In genomic region chr5:37245651-37246050, GRCm38 (mm10) we compare ENCODE assay signal across 9 mouse cellular contexts. TPM values are rescaled to one million over a fixed set of nuclear protein-coding genes. Genes with fewer than 3 reads are reported as not detected.
DNase-seq lines count a peak whose midpoint lies in the region; ATAC-seq lines count a peak whose summit lies in the region.
"Had no signal": no experiment of that assay in that cellular context is flagged by ENCODE, and none has a peak within 500 bp of the region (broad histone marks: within the 10 kb centered on the region; RNA-seq: fewer than 3 reads in every experiment).

No protein-coding gene starts in this region.

- peak overlapping the region; percentile 52 for H3K9ac ChIP-seq in heart, embryonic 14.5 days (ENCODE audit: low read length)
- peak overlapping the region; percentile 88 for H3K9ac ChIP-seq in midbrain, embryonic 12.5 days (replicated peaks)

- H3K9me3 ChIP-seq in heart, embryonic 14.5 days (ENCODE audit: control insufficient read depth, low read length): no peaks in the 10 kb centered on the region
- no peaks in the 10 kb centered on the region for H3K9me3 ChIP-seq in midbrain, embryonic 12.5 days

- H3K4me3 ChIP-seq in heart, embryonic 14.5 days (ENCODE audit: control insufficient read depth in 1 of 2, insufficient read depth in 1 of 2, low read depth in 1 of 2, low read length in 2 of 2): peak overlapping the region; percentile 44 to 46
- H3K4me3 ChIP-seq in midbrain, embryonic 12.5 days: peak overlapping the region; percentile 82

- peak overlapping the region; percentile 17 to 55; a peak in 2 of 4 replicates for H3K27ac ChIP-seq in heart, embryonic 14.5 days (replicated peaks in 1 of 2; ENCODE audit: control insufficient read depth in 1 of 2, insufficient read depth in 1 of 2, low read depth in 2 of 2, low read length in 2 of 2)
- peak overlapping the region; percentile 96 for H3K27ac ChIP-seq in midbrain, embryonic 12.5 days (replicated peaks)

- H3K27me3 ChIP-seq in heart, embryonic 14.5 days (ENCODE audit: control insufficient read depth, insufficient read depth, low read length): peaks cover 76% of the 10 kb centered on the region
- H3K27me3 ChIP-seq in midbrain, embryonic 12.5 days: peaks cover 45% of the 10 kb centered on the region

- no peaks in the 10 kb centered on the region for H3K36me3 ChIP-seq in heart, embryonic 14.5 days (ENCODE audit: control insufficient read depth, insufficient read depth, low read length)
- no peaks in the 10 kb centered on the region for H3K36me3 ChIP-seq in midbrain, embryonic 12.5 days

- ATAC-seq in heart, embryonic 14.5 days (ENCODE audit: insufficient number of reproducible peaks, insufficient read depth, low FRiP score, low read depth): 0 out of 2 replicates have a peak, but pooled peaks have one; percentile 37
- peak; percentile 57 for ATAC-seq in midbrain, embryonic 12.5 days (ENCODE audit: low FRiP score, low read depth)
- ATAC-seq in monocyte, adult 5-6 weeks (replicated peaks; ENCODE audit: insufficient number of reproducible peaks, low FRiP score, low TSS enrichment, poor library complexity, severe bottlenecking): no peak

- H3K4me2 ChIP-seq in heart, embryonic 14.5 days (ENCODE audit: low read length): peak overlapping the region; percentile 70
- H3K4me2 ChIP-seq in midbrain, embryonic 12.5 days (replicated peaks): peak overlapping the region; percentile 79

- peak; percentile 69 for DNase-seq in CD4-positive, CD25-positive, alpha-beta regulatory T cell, adult 2 months (ENCODE audit: low read depth, low spot score)
- peak; percentile 66 for DNase-seq in Muller cell, postnatal 12 days (ENCODE audit: inconsistent ontology term)
- DNase-seq in embryo, embryonic 9.5 days (ENCODE audit: extremely low spot score): peak; percentile 76
- DNase-seq in layer of hippocampus, postnatal 10 days (ENCODE audit: low spot score in 2 of 2): peak; percentile 78 to 86
- peak; percentile 39 to 48 for DNase-seq in thymus, adult 18-20 months

- peaks cover 3 to 12% of the 10 kb centered on the region in 2 experiments; a peak in 3 of 4 replicates for H3K4me1 ChIP-seq in heart, embryonic 14.5 days (ENCODE audit: control insufficient read depth in 2 of 2, insufficient read depth in 2 of 2, low read length in 2 of 2)
- H3K4me1 ChIP-seq in midbrain, embryonic 12.5 days: peaks cover 69% of the 10 kb centered on the region

- WGBS in heart, embryonic 14.5 days: under 1% methylated on average over 39 of the region's 42 CpGs
- under 1% methylated on average over 42 of the region's 42 CpGs for WGBS in midbrain, embryonic 12.5 days

RNA-seq across cellular contexts. Expression of gene Crmp1, which starts 3.9 kb away (rescaled TPM):
- polyA plus RNA-seq in heart, embryonic 14.5 days (2014; fragmentation: Nextera tagmentation; extraction: Ambion mirVana): 8.2 and 8.5 TPM in 2 replicates
- 100 to 1,000 TPM; 793 to 842 TPM for total RNA-seq in layer of hippocampus, postnatal 10 days (2021)
- polyA plus RNA-seq in midbrain, embryonic 12.5 days (2016; fragmentation: Nextera tagmentation; extraction: Ambion mirVana): 404 and 454 TPM in 2 replicates
- 0.29 to 0.68 TPM in 2 of 3 replicates, not detected in the other for total RNA-seq in monocyte, adult 5-6 weeks (2017)
- total RNA-seq: common myeloid progenitor, adult 5-6 weeks had no signal

Comparison
In these comparisons a context has a peak if more than half of its experiments do, and no peak if none do; other contexts are left out.
1. RNA of gene Crmp1, which starts 3.9 kb away (total RNA-seq): 793 to 842 TPM in layer of hippocampus, postnatal 10 days; 0.29 to 0.68 TPM in monocyte, adult 5-6 weeks; every median in the first group is over 100 times any median in the second.
2. Peak in every context shown above with its lines, with median percentiles within 50 percentile points of each other: DNase-seq.